ENCODE assay signal across 11 mouse cellular contexts in genomic region chr2:90526971-90527370, GRCm38 (mm10). TPM values are rescaled to one million over a fixed set of nuclear protein-coding genes. Genes with fewer than 3 reads are reported as not detected.
DNase-seq lines count a peak whose midpoint lies in the region; ATAC-seq and TF ChIP-seq lines count a peak whose summit lies in the region.
"Had no signal": no experiment of that assay in that cellular context is flagged by ENCODE, and none has a peak within 500 bp of the region (broad histone marks: within the 10 kb centered on the region; RNA-seq: fewer than 3 reads in every experiment).

No protein-coding gene starts in this region.

- TF ChIP-seq EP300 in lung, postnatal 0 days (IDR thresholded peaks at IDR 0.05) = no peak

- no peak overlapping the region for H3K9ac ChIP-seq in lung, postnatal 0 days (replicated peaks; ENCODE audit: low read depth)
- no peak overlapping the region for H3K9ac ChIP-seq in limb, embryonic 15.5 days
- H3K9ac ChIP-seq in stomach, embryonic 16.5 days (ENCODE audit: low read length) = peak overlapping the region; percentile 34
- H3K9ac ChIP-seq: liver, embryonic 14.5 days had no signal

- WGBS in lung, postnatal 0 days = 30% methylated on average over 6 of the region's 6 CpGs
- WGBS in lung, adult 2 months = 51% methylated on average over 6 of the region's 6 CpGs
- 48% methylated on average over 6 of the region's 6 CpGs for WGBS in limb, embryonic 15.5 days
- WGBS in stomach, embryonic 16.5 days = 23% methylated on average over 6 of the region's 6 CpGs

- no peaks in the 10 kb centered on the region for H3K27me3 ChIP-seq in lung, postnatal 0 days (replicated peaks; ENCODE audit: insufficient read depth, low read length)
- no peaks in the 10 kb centered on the region for H3K27me3 ChIP-seq in limb, embryonic 15.5 days
- H3K27me3 ChIP-seq in stomach, embryonic 16.5 days (ENCODE audit: control insufficient read depth, insufficient read depth, low read length) = no peaks in the 10 kb centered on the region
- H3K27me3 ChIP-seq: Patski had no signal

- no peak for TF ChIP-seq POLR2A in lung, adult 2 months (IDR thresholded peaks at IDR 0.05; ENCODE audit: borderline replicate concordance, extremely low read depth, low read depth, low read length)

- no peak overlapping the region for H3K4me2 ChIP-seq in lung, postnatal 0 days (replicated peaks; ENCODE audit: low read depth, low read length)
- no peak overlapping the region for H3K4me2 ChIP-seq in limb, embryonic 15.5 days
- H3K4me2 ChIP-seq in stomach, embryonic 16.5 days (ENCODE audit: low read depth, low read length) = peak overlapping the region; percentile 45

- H3K36me3 ChIP-seq in lung, postnatal 0 days (ENCODE audit: insufficient read depth, low read length) = no peaks in the 10 kb centered on the region
- H3K36me3 ChIP-seq in limb, embryonic 15.5 days = no peaks in the 10 kb centered on the region
- H3K36me3 ChIP-seq in stomach, embryonic 16.5 days (ENCODE audit: control insufficient read depth, insufficient read depth, low read length) = no peaks in the 10 kb centered on the region

- DNase-seq in gastrocnemius, adult 2 months = no peak
- no peak for DNase-seq in gastrocnemius, postnatal 4 days (ENCODE audit: low spot score in 2 of 2)
- no peak for DNase-seq in lung, postnatal 0 days (ENCODE audit: low spot score)
- DNase-seq in lung, adult 2 months = no peak
- no peak for DNase-seq in adrenal gland, postnatal 25 days
- DNase-seq: heart, adult 2 months had no signal

- TF ChIP-seq CTCF in gastrocnemius, adult 2 months (IDR thresholded peaks at IDR 0.05) = no peak
- no peak for TF ChIP-seq CTCF in lung, postnatal 0 days (IDR thresholded peaks at IDR 0.05)
- no peak for TF ChIP-seq CTCF in lung, adult 2 months (IDR thresholded peaks at IDR 0.05; ENCODE audit: insufficient read depth, low read length)

- no peak for ATAC-seq in lung, postnatal 0 days
- ATAC-seq in limb, embryonic 15.5 days (ENCODE audit: insufficient number of reproducible peaks, low FRiP score, low TSS enrichment, low read depth) = no peak
- no peak for ATAC-seq in stomach, embryonic 16.5 days (ENCODE audit: insufficient read depth, low FRiP score)
- no peak for ATAC-seq in erythroid progenitor cell, adult 5-6 weeks (replicated peaks; ENCODE audit: low FRiP score, poor library complexity, severe bottlenecking)
- ATAC-seq: Patski had no signal

- H3K4me1 ChIP-seq in lung, postnatal 0 days (ENCODE audit: insufficient read depth, low read depth, low read length) = peaks cover 5% of the 10 kb centered on the region; the same call in 1 of the 2 replicates
- H3K4me1 ChIP-seq in lung, adult 2 months (ENCODE audit: control insufficient read depth, insufficient read depth, low read length) = peaks cover 8% of the 10 kb centered on the region
- H3K4me1 ChIP-seq in limb, embryonic 15.5 days = peaks cover 10% of the 10 kb centered on the region
- peaks cover 24% of the 10 kb centered on the region for H3K4me1 ChIP-seq in stomach, embryonic 16.5 days (ENCODE audit: control insufficient read depth, insufficient read depth, low read length)

- no peak overlapping the region for H3K4me3 ChIP-seq in gastrocnemius, adult 2 months
- H3K4me3 ChIP-seq in lung, postnatal 0 days (ENCODE audit: low read depth, low read length) = no peak overlapping the region
- H3K4me3 ChIP-seq in lung, adult 2 months (replicated peaks; ENCODE audit: extremely low read depth, low read depth, low read length) = no peak overlapping the region
- H3K4me3 ChIP-seq in limb, embryonic 15.5 days = no peak overlapping the region
- no peak overlapping the region; the same call in 1 of the 2 replicates for H3K4me3 ChIP-seq in stomach, embryonic 16.5 days (replicated peaks; ENCODE audit: low read length)
- H3K4me3 ChIP-seq: heart, adult 2 months had no signal

- H3K9me3 ChIP-seq in lung, postnatal 0 days (ENCODE audit: low read length) = no peaks in the 10 kb centered on the region
- no peaks in the 10 kb centered on the region for H3K9me3 ChIP-seq in limb, embryonic 15.5 days
- no peaks in the 10 kb centered on the region for H3K9me3 ChIP-seq in stomach, embryonic 16.5 days (replicated peaks; ENCODE audit: control insufficient read depth, low read length)

- H3K27ac ChIP-seq in gastrocnemius, adult 2 months = 0 out of 2 replicates have a peak overlapping the region, but pooled peaks have one; percentile 20
- H3K27ac ChIP-seq in lung, postnatal 0 days (ENCODE audit: low read length) = peak overlapping the region; percentile 52
- H3K27ac ChIP-seq in limb, embryonic 15.5 days = peak overlapping the region; percentile 68
- H3K27ac ChIP-seq in stomach, embryonic 16.5 days (ENCODE audit: low read length) = peak overlapping the region; percentile 95
- H3K27ac ChIP-seq: heart, adult 2 months; liver, embryonic 14.5 days had no signal

- intact Hi-C loops in gastrocnemius, adult 2 months (cut with DNase I) = no loop called here

RNA-seq across cellular contexts. Expression of gene Ptprj, which starts 53.5 kb away (rescaled TPM):
- 1 to 10 TPM; 2.1 to 4.2 TPM for total RNA-seq in gastrocnemius, adult 2 months (2021)
- total RNA-seq in gastrocnemius, postnatal 4 days (2021) = 10 to 100 TPM; 12.5 to 12.7 TPM
- polyA plus RNA-seq in lung, postnatal 0 days (2015; fragmentation: Nextera tagmentation; extraction: Ambion mirVana) = 4.2 TPM in 2 replicates
- polyA plus RNA-seq in lung, adult 2 months (2012; rRNA removed) = 10.1 and 16.0 TPM in 2 replicates
- 1.5 and 1.8 TPM in 2 replicates for polyA plus RNA-seq in limb, embryonic 15.5 days (2015; fragmentation: Nextera tagmentation; extraction: Ambion mirVana)
- 4.1 and 5.0 TPM in 2 replicates for polyA plus RNA-seq in stomach, embryonic 16.5 days (2015; fragmentation: Nextera tagmentation; extraction: Ambion mirVana)
- total RNA-seq in adrenal gland, postnatal 25 days (2021) = 16.0 and 17.4 TPM in 2 replicates
- 22.0 and 26.4 TPM in 2 replicates for total RNA-seq in erythroid progenitor cell, adult 5-6 weeks (2015; ENCODE audit: low replicate concordance)
- 14.8 and 19.1 TPM in 2 replicates for total RNA-seq in erythroid progenitor cell, adult 5-6 weeks (2017; ENCODE audit: low replicate concordance)

Comparison
In these comparisons a context has a peak if more than half of its experiments do, and no peak if none do; other contexts are left out.
1. H3K27ac ChIP-seq: peak in every context shown above with its lines; median percentile 95 in stomach, embryonic 16.5 days; 68 in limb, embryonic 15.5 days; 52 in lung, postnatal 0 days; 20 in gastrocnemius, adult 2 months.